Mouse (Mus musculus): ENCODE measurements at regions not wholly inside any gene's neighbourhood (a gene's known extent, or its start where the extent isn't known, plus 50 kb on each side); places are given as distances from the start of the nearest gene placed in this dataset.
A peak's percentile ranks its signal among the peaks of the same experiment; 100 is the strongest.

- Histone ChIP-seq H3K36me3 (replicated peaks) (no peaks in the 10 kb centered on the region), H3K9ac (no peak overlapping the region), H3K27ac (no peak overlapping the region), H3K4me2 (no peak overlapping the region), H3K9me3 (no peaks in the 10 kb centered on the region), H3K27me3 (replicated peaks) (peaks cover 18% of the 10 kb centered on the region; the same call in 1 of the 2 replicates), H3K4me3 (no peak overlapping the region), H3K4me1 (no peaks in the 10 kb centered on the region)
- no peak for ATAC-seq (replicated peaks)
- WGBS: 75% methylated on average over 5 of the region's 5 CpGs
Observed at GRCm38 (mm10) chrX:99624515-99625179, 153.6 kb upstream of the Pja1 start.

- no peak for ATAC-seq (replicated peaks)
- WGBS: 67% methylated on average over 9 of the region's 9 CpGs
Observed at GRCm38 (mm10) chrX:99612130-99612759, 141.2 kb upstream of the Pja1 start.

GRCm38 (mm10) chrX:99610096-99610495 is 139.0 kb upstream of the Pja1 start:
- H3K4me3 ChIP-seq: no peak overlapping the region
- H3K9me3 ChIP-seq: no peaks in the 10 kb centered on the region
- no peak overlapping the region for H3K4me2 ChIP-seq
- H3K27me3 ChIP-seq (replicated peaks): peaks cover 29% of the 10 kb centered on the region
- H3K27ac ChIP-seq: no peak overlapping the region
- no peaks in the 10 kb centered on the region for H3K36me3 ChIP-seq (replicated peaks)
- no peaks in the 10 kb centered on the region for H3K4me1 ChIP-seq
- H3K9ac ChIP-seq: no peak overlapping the region
- ATAC-seq (replicated peaks): no peak
- 77% methylated on average over 5 of the region's 5 CpGs for WGBS

More at GRCm38 (mm10) chrX:99612130-99612759, 141.2 kb upstream of the Pja1 start:
- Histone ChIP-seq H3K4me3 (no peak overlapping the region), H3K27ac (no peak overlapping the region), H3K27me3 (replicated peaks) (peaks cover 23% of the 10 kb centered on the region), H3K9me3 (no peaks in the 10 kb centered on the region), H3K36me3 (replicated peaks) (no peaks in the 10 kb centered on the region), H3K9ac (no peak overlapping the region), H3K4me2 (no peak overlapping the region), H3K4me1 (no peaks in the 10 kb centered on the region)

GRCm38 (mm10) chrX:99609591-99609990 is 138.5 kb upstream of the Pja1 start:
- Histone ChIP-seq H3K27ac (no peak overlapping the region), H3K9ac (no peak overlapping the region), H3K27me3 (replicated peaks) (peaks cover 29% of the 10 kb centered on the region), H3K9me3 (no peaks in the 10 kb centered on the region), H3K36me3 (replicated peaks) (no peaks in the 10 kb centered on the region), H3K4me1 (no peaks in the 10 kb centered on the region), H3K4me3 (no peak overlapping the region), H3K4me2 (no peak overlapping the region)
- ATAC-seq (replicated peaks): no peak
- WGBS: 94% methylated on average over 2 of the region's 2 CpGs

- H3K9me3 ChIP-seq: no peaks in the 10 kb centered on the region
- no peaks in the 10 kb centered on the region for H3K36me3 ChIP-seq (replicated peaks)
- peaks cover 31% of the 10 kb centered on the region for H3K27me3 ChIP-seq (replicated peaks)
- no peak overlapping the region for H3K4me2 ChIP-seq
- H3K9ac ChIP-seq: no peak overlapping the region
- WGBS: 54% methylated on average over 2 of the region's 2 CpGs
- no peak; the same call in 1 of the 2 replicates for ATAC-seq (replicated peaks)
- H3K27ac ChIP-seq: no peak overlapping the region
- H3K4me3 ChIP-seq: no peak overlapping the region
- no peaks in the 10 kb centered on the region for H3K4me1 ChIP-seq
Observed at GRCm38 (mm10) chrX:99608284-99608692, 137.2 kb upstream of the Pja1 start.

- Histone ChIP-seq H3K4me3 (no peak overlapping the region), H3K4me1 (no peaks in the 10 kb centered on the region), H3K9me3 (no peaks in the 10 kb centered on the region), H3K36me3 (replicated peaks) (no peaks in the 10 kb centered on the region), H3K4me2 (no peak overlapping the region), H3K27ac (no peak overlapping the region), H3K27me3 (replicated peaks) (peaks cover 29% of the 10 kb centered on the region), H3K9ac (no peak overlapping the region)
- 73% methylated on average over 10 of the region's 10 CpGs for WGBS
- no peak for ATAC-seq (replicated peaks)
Observed at GRCm38 (mm10) chrX:99605084-99605824, 134.2 kb upstream of the Pja1 start.

GRCm38 (mm10) chrX:99603714-99604113 is 132.6 kb upstream of the Pja1 start:
- no peak overlapping the region for H3K4me3 ChIP-seq
- no peak for ATAC-seq (replicated peaks)
- H3K4me1 ChIP-seq: no peaks in the 10 kb centered on the region
- H3K9ac ChIP-seq: no peak overlapping the region
- H3K9me3 ChIP-seq: no peaks in the 10 kb centered on the region
- H3K27me3 ChIP-seq (replicated peaks): peaks cover 23% of the 10 kb centered on the region
- H3K4me2 ChIP-seq: no peak overlapping the region
- H3K36me3 ChIP-seq (replicated peaks): no peaks in the 10 kb centered on the region
- no peak overlapping the region for H3K27ac ChIP-seq
- WGBS: 82% methylated on average over 6 of the region's 6 CpGs

- ATAC-seq (replicated peaks): no peak
- no peaks in the 10 kb centered on the region for H3K9me3 ChIP-seq
- no peak overlapping the region for H3K27ac ChIP-seq
- H3K4me1 ChIP-seq: no peaks in the 10 kb centered on the region
- no peak overlapping the region for H3K9ac ChIP-seq
- no peak overlapping the region for H3K4me3 ChIP-seq
- peaks cover 21% of the 10 kb centered on the region for H3K27me3 ChIP-seq (replicated peaks)
- H3K36me3 ChIP-seq (replicated peaks): no peaks in the 10 kb centered on the region
- 73% methylated on average over 12 of the region's 12 CpGs for WGBS
- no peak overlapping the region for H3K4me2 ChIP-seq
Observed at GRCm38 (mm10) chrX:99602268-99602885, 131.3 kb upstream of the Pja1 start.

GRCm38 (mm10) chrX:99595493-99595892 is 124.4 kb upstream of the Pja1 start:
- Histone ChIP-seq H3K36me3 (replicated peaks) (no peaks in the 10 kb centered on the region), H3K9me3 (no peaks in the 10 kb centered on the region), H3K27ac (no peak overlapping the region), H3K27me3 (replicated peaks) (peaks cover 18% of the 10 kb centered on the region; the same call in 1 of the 2 replicates), H3K4me1 (no peaks in the 10 kb centered on the region), H3K4me3 (no peak overlapping the region), H3K9ac (no peak overlapping the region), H3K4me2 (no peak overlapping the region)
- no peak for ATAC-seq (replicated peaks)
- 80% methylated on average over 6 of the region's 6 CpGs for WGBS

GRCm38 (mm10) chrX:99593872-99594487 is 122.9 kb upstream of the Pja1 start:
- no peaks in the 10 kb centered on the region for H3K36me3 ChIP-seq (replicated peaks)
- H3K27me3 ChIP-seq (replicated peaks): peaks cover 22% of the 10 kb centered on the region; the same call in 1 of the 2 replicates
- H3K9me3 ChIP-seq: no peaks in the 10 kb centered on the region
- no peaks in the 10 kb centered on the region for H3K4me1 ChIP-seq
- H3K4me3 ChIP-seq: no peak overlapping the region
- peak; percentile 53; the same call in 1 of the 2 replicates for ATAC-seq (replicated peaks)
- no peak overlapping the region for H3K4me2 ChIP-seq
- WGBS: 20% methylated on average over 19 of the region's 28 CpGs
- no peak overlapping the region for H3K27ac ChIP-seq
- no peak overlapping the region for H3K9ac ChIP-seq

- Histone ChIP-seq H3K27ac (no peak overlapping the region), H3K9ac (no peak overlapping the region), H3K4me2 (no peak overlapping the region), H3K36me3 (replicated peaks) (no peaks in the 10 kb centered on the region), H3K27me3 (replicated peaks) (peaks cover 22% of the 10 kb centered on the region; the same call in 1 of the 2 replicates), H3K9me3 (no peaks in the 10 kb centered on the region), H3K4me1 (no peaks in the 10 kb centered on the region), H3K4me3 (no peak overlapping the region)
- 0 out of 2 replicates have a peak, but pooled peaks have one; percentile 24 for ATAC-seq (replicated peaks)
- WGBS: 46% methylated on average over 11 of the region's 11 CpGs
Observed at GRCm38 (mm10) chrX:99592980-99593379, 121.9 kb upstream of the Pja1 start.

GRCm38 (mm10) chrX:99587284-99587683 is 116.2 kb upstream of the Pja1 start:
- WGBS: 7% methylated on average over 2 of the region's 2 CpGs
- peaks cover 20% of the 10 kb centered on the region for H3K27me3 ChIP-seq (replicated peaks)
- no peaks in the 10 kb centered on the region for H3K9me3 ChIP-seq
- H3K4me2 ChIP-seq: no peak overlapping the region
- no peaks in the 10 kb centered on the region for H3K36me3 ChIP-seq (replicated peaks)
- ATAC-seq (replicated peaks): no peak
- no peak overlapping the region for H3K4me3 ChIP-seq
- no peak overlapping the region for H3K9ac ChIP-seq
- H3K4me1 ChIP-seq: no peaks in the 10 kb centered on the region
- no peak overlapping the region for H3K27ac ChIP-seq
